Mouse (Mus musculus): ENCODE measurements around the gene Paqr5. TPM values are rescaled to one million over a fixed set of nuclear protein-coding genes. Genes with fewer than 3 reads are reported as not detected.

The Paqr5 gene
- polyA plus RNA-seq, 1 experiment from 2014 or later, result 0.26 TPM

GRCm38 (mm10) chr9:61911300-61912128 is 115.1 kb downstream of the Paqr5 start:
- H3K4me2 ChIP-seq, result no peak overlapping the region
- ATAC-seq (ENCODE audit: low FRiP score), result no peak
- no peak for DNase-seq (ENCODE audit: low spot score, missing footprints)
- peaks cover 9% of the 10 kb centered on the region for H3K4me1 ChIP-seq (ENCODE audit: control insufficient read depth, insufficient read depth, low read length)
- H3K27ac ChIP-seq (ENCODE audit: low read depth, low read length), result no peak overlapping the region
- 65% methylated on average over 6 of the region's 6 CpGs for WGBS
- no peaks in the 10 kb centered on the region for H3K27me3 ChIP-seq (ENCODE audit: control insufficient read depth, insufficient read depth, low read length)
- H3K9me3 ChIP-seq (ENCODE audit: control insufficient read depth, low read length), result no peaks in the 10 kb centered on the region
- H3K4me3 ChIP-seq (ENCODE audit: low read depth, low read length), result no peak overlapping the region
- no peak overlapping the region for H3K9ac ChIP-seq (ENCODE audit: low read length)
- peaks cover 11% of the 10 kb centered on the region; the same call in 1 of the 2 replicates for H3K36me3 ChIP-seq (ENCODE audit: control insufficient read depth, insufficient read depth, low read length)

- 50% methylated on average over 20 of the region's 20 CpGs for WGBS
Measured at GRCm38 (mm10) chr9:61910526-61911256, 116.0 kb downstream of the Paqr5 start.

GRCm38 (mm10) chr9:61909633-61910032 is 117.0 kb downstream of the Paqr5 start:
- Histone ChIP-seq H3K9ac (ENCODE audit: low read length) (no peak overlapping the region), H3K4me2 (no peak overlapping the region), H3K4me3 (ENCODE audit: low read depth, low read length) (no peak overlapping the region), H3K9me3 (ENCODE audit: control insufficient read depth, low read length) (no peaks in the 10 kb centered on the region), H3K4me1 (ENCODE audit: control insufficient read depth, insufficient read depth, low read length) (peaks cover 5% of the 10 kb centered on the region), H3K36me3 (ENCODE audit: control insufficient read depth, insufficient read depth, low read length) (peaks cover 11% of the 10 kb centered on the region; the same call in 1 of the 2 replicates), H3K27me3 (ENCODE audit: control insufficient read depth, insufficient read depth, low read length) (no peaks in the 10 kb centered on the region), H3K27ac (ENCODE audit: low read depth, low read length) (no peak overlapping the region)
- 89% methylated on average over 1 of the region's 1 CpGs for WGBS
- no peak for ATAC-seq (ENCODE audit: low FRiP score)
- no peak for DNase-seq (ENCODE audit: low spot score, missing footprints)

More at GRCm38 (mm10) chr9:61910526-61911256, 116.0 kb downstream of the Paqr5 start:
- Histone ChIP-seq H3K27me3 (ENCODE audit: control insufficient read depth, insufficient read depth, low read length) (no peaks in the 10 kb centered on the region), H3K27ac (ENCODE audit: low read depth, low read length) (no peak overlapping the region), H3K4me3 (ENCODE audit: low read depth, low read length) (no peak overlapping the region), H3K4me1 (ENCODE audit: control insufficient read depth, insufficient read depth, low read length) (peaks cover 9% of the 10 kb centered on the region), H3K9ac (ENCODE audit: low read length) (no peak overlapping the region), H3K9me3 (ENCODE audit: control insufficient read depth, low read length) (no peaks in the 10 kb centered on the region), H3K36me3 (ENCODE audit: control insufficient read depth, insufficient read depth, low read length) (peaks cover 11% of the 10 kb centered on the region; the same call in 1 of the 2 replicates), H3K4me2 (no peak overlapping the region)
- DNase-seq (ENCODE audit: low spot score, missing footprints), result peak; percentile 87
- no peak for ATAC-seq (ENCODE audit: low FRiP score)

DNA sequence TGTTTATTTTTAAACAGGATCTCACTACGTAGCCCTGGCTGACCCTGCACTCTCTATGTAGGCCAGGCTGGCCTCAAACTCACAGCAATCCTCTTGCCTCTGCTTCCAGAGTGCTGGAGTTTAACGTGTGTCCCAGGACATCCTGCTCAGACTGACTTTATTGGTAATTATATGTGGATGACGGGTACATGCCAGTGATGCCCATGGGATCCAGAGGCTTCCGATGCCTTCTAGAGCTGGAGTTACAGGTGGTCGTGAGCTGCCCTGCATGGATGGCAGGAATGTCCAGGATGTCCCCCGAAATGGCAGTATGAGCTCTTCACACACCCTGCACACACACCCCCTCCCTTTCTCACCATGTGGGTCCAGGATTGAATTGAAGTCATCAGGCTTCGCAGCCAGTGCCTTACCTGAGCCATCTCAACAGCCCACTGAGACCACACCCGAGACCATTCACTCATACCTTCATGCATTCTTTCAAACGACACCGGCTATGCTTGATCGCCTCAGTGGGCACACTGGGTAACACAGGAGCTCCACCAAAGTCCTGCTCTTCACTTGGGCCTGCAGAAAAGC is 117.7 kb downstream of the Paqr5 start:
- Histone ChIP-seq H3K9ac (ENCODE audit: low read length) (no peak overlapping the region), H3K27ac (ENCODE audit: low read depth, low read length) (no peak overlapping the region), H3K4me3 (ENCODE audit: low read depth, low read length) (no peak overlapping the region), H3K27me3 (ENCODE audit: control insufficient read depth, insufficient read depth, low read length) (no peaks in the 10 kb centered on the region), H3K4me2 (no peak overlapping the region), H3K36me3 (ENCODE audit: control insufficient read depth, insufficient read depth, low read length) (peaks cover 11% of the 10 kb centered on the region; the same call in 1 of the 2 replicates), H3K9me3 (ENCODE audit: control insufficient read depth, low read length) (no peaks in the 10 kb centered on the region), H3K4me1 (ENCODE audit: control insufficient read depth, insufficient read depth, low read length) (peaks cover 5% of the 10 kb centered on the region)
- DNase-seq (ENCODE audit: low spot score, missing footprints) (peak; percentile 65), ATAC-seq (ENCODE audit: low FRiP score) (no peak)
- 87% methylated on average over 11 of the region's 11 CpGs for WGBS

DNA sequence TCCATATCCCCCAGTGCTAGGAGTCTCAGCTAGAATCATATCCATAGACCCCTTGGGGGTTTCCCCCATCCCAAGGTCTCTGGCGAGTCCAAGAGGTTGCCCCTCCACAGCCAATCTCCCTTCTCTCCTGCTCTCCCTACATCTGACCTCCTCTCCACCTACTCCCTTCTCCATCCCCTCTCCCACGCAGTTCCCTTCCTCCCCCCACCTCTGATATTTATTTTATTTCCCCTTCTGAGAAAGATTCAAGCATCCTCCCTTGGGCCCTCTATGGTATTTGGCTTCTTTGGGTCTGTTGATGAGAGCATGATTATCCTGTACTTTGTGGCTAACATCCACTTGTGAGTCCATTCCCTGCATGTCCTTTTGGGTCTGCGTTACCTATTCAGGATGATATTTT is 118.3 kb downstream of the Paqr5 start:
- Histone ChIP-seq H3K4me2 (no peak overlapping the region), H3K36me3 (ENCODE audit: control insufficient read depth, insufficient read depth, low read length) (peaks cover 11% of the 10 kb centered on the region; the same call in 1 of the 2 replicates), H3K27me3 (ENCODE audit: control insufficient read depth, insufficient read depth, low read length) (no peaks in the 10 kb centered on the region), H3K4me3 (ENCODE audit: low read depth, low read length) (no peak overlapping the region), H3K27ac (ENCODE audit: low read depth, low read length) (no peak overlapping the region), H3K9ac (ENCODE audit: low read length) (no peak overlapping the region), H3K4me1 (ENCODE audit: control insufficient read depth, insufficient read depth, low read length) (peaks cover under 1% of the 10 kb centered on the region), H3K9me3 (ENCODE audit: control insufficient read depth, low read length) (no peaks in the 10 kb centered on the region)
- no peak for DNase-seq (ENCODE audit: low spot score, missing footprints)
- ATAC-seq (ENCODE audit: low FRiP score), result no peak
- 78% methylated on average over 3 of the region's 3 CpGs for WGBS

DNA sequence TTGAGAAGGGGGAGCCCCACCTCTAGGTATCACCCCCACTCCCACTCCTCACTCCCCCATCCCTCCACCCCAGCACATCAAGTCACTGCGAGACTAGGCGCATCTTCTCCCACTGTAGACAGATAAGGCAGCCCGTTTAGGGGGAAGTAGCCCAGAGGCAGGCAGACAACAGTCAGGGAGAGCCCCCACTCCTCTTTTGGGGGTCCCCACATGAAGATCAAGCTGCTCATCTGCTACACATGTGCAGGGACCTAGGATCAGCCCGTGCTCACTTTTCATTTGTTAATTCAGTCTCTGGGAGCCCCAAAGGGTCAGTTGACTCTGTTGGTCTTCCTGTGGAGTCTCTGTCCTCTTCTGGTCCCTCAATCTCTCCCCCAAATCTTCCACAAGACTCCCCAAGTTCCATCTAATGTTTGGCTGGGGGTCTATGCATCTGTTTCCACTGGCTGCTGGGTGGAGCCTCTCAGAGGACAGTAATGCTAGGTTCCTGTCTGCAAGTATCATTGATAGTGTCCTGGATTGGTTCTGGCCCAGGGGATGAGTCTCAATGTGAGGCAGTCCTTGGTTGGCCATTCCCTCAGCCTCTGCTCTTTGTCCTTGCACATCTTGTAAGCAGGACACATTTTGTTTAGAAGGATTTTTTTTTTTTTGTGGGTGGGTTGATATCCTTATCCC is 118.9 kb downstream of the Paqr5 start:
- H3K9me3 ChIP-seq (ENCODE audit: control insufficient read depth, low read length), result no peaks in the 10 kb centered on the region
- H3K36me3 ChIP-seq (ENCODE audit: control insufficient read depth, insufficient read depth, low read length), result peaks cover 9% of the 10 kb centered on the region; the same call in 1 of the 2 replicates
- no peak overlapping the region for H3K4me2 ChIP-seq
- no peaks in the 10 kb centered on the region for H3K4me1 ChIP-seq (ENCODE audit: control insufficient read depth, insufficient read depth, low read length)
- H3K9ac ChIP-seq (ENCODE audit: low read length), result no peak overlapping the region
- H3K27ac ChIP-seq (ENCODE audit: low read depth, low read length), result no peak overlapping the region
- H3K4me3 ChIP-seq (ENCODE audit: low read depth, low read length), result no peak overlapping the region
- no peak for ATAC-seq (ENCODE audit: low FRiP score)
- H3K27me3 ChIP-seq (ENCODE audit: control insufficient read depth, insufficient read depth, low read length), result no peaks in the 10 kb centered on the region
- DNase-seq (ENCODE audit: low spot score, missing footprints), result no peak
- 91% methylated on average over 4 of the region's 4 CpGs for WGBS

DNA sequence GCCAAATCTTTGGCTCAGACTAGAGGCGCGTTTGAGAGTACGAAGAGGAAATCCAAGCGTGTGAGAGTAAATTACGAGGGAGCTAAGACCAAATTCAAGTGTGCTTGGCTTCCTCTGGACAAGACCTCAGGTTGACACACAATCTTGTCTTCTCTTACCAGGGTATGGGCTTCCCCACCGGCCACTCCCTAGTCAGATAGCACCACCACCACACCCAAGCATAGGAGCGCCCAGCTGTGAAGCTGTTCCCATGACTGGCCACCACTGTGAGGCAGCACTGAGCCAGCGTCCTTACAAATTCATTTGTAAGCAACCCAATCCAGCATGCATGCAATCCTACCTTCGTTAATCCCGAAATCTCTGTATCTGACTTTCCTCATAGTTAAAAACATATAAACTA is 119.7 kb downstream of the Paqr5 start:
- H3K4me2 ChIP-seq, result no peak overlapping the region
- no peak overlapping the region for H3K27ac ChIP-seq (ENCODE audit: low read depth, low read length)
- DNase-seq (ENCODE audit: low spot score, missing footprints), result peak; percentile 86
- no peak for ATAC-seq (ENCODE audit: low FRiP score)
- peaks cover 5% of the 10 kb centered on the region; the same call in 1 of the 2 replicates for H3K36me3 ChIP-seq (ENCODE audit: control insufficient read depth, insufficient read depth, low read length)
- 69% methylated on average over 10 of the region's 10 CpGs for WGBS
- H3K9me3 ChIP-seq (ENCODE audit: control insufficient read depth, low read length), result no peaks in the 10 kb centered on the region
- no peaks in the 10 kb centered on the region for H3K27me3 ChIP-seq (ENCODE audit: control insufficient read depth, insufficient read depth, low read length)
- H3K4me3 ChIP-seq (ENCODE audit: low read depth, low read length), result no peak overlapping the region
- H3K9ac ChIP-seq (ENCODE audit: low read length), result no peak overlapping the region
- H3K4me1 ChIP-seq (ENCODE audit: control insufficient read depth, insufficient read depth, low read length), result peaks cover 4% of the 10 kb centered on the region; the same call in 1 of the 2 replicates

DNA sequence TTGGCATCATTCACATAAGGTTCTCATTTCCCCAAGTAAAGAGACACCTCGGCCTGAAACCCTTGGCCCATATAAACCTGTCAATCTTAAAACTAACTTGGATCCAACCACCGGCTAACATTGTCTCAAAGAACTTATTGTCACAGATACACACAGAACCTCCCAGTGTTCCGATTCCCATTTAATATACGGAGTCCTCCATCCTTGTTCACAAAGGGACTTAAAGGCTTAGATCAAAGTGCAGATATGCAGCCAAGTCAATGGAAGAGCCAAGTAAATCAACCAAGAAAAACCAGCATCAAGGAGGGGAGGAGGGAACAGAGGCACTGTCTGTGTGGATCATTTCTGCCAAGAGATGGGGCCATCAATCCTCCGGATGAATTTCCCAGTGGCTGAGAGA is 121.1 kb downstream of the Paqr5 start:
- Histone ChIP-seq H3K4me2 (no peak overlapping the region), H3K4me3 (ENCODE audit: low read depth, low read length) (no peak overlapping the region), H3K27ac (ENCODE audit: low read depth, low read length) (no peak overlapping the region), H3K27me3 (ENCODE audit: control insufficient read depth, insufficient read depth, low read length) (no peaks in the 10 kb centered on the region), H3K9ac (ENCODE audit: low read length) (no peak overlapping the region), H3K4me1 (ENCODE audit: control insufficient read depth, insufficient read depth, low read length) (peaks cover 4% of the 10 kb centered on the region; the same call in 1 of the 2 replicates), H3K36me3 (ENCODE audit: control insufficient read depth, insufficient read depth, low read length) (no peaks in the 10 kb centered on the region), H3K9me3 (ENCODE audit: control insufficient read depth, low read length) (no peaks in the 10 kb centered on the region)
- WGBS, result 79% methylated on average over 5 of the region's 5 CpGs
- no peak for ATAC-seq (ENCODE audit: low FRiP score)
- no peak for DNase-seq (ENCODE audit: low spot score, missing footprints)

Measured in midbrain, embryonic 11.5 days (tissue).